Mouse (Mus musculus): Measurements from ENCODE around the gene Trpm2.

DNA sequence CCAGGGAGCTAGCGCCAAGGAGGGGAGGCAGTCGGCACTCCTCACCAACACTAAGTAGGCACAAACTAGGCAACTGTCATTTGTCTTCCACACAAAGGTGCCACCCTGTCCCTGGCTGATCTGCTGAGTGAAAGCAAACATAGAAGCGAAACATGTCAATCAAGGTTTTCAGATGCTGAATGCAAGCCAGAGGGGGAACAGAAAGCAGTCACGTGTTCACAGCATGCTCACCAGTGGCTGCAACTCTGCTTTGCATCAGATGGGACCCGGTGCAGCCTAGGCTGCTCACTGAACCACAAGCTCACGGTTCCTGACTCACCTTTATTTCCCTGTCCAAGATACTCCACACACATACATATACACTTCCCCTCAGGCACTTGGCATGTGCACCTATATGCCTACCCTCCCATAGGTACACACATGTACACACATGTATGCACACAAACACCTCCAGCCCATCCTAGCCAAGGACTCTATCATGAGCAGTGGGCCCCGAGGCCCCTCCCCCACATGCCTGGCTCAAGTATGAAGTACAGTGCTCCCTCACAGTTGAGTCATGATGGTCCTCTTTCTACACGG is 79.3 kb downstream of the Trpm2 start:
- TF ChIP-seq CTCF (IDR thresholded peaks at IDR 0.05; ENCODE audit: low read depth) (no peak), EP300 (IDR thresholded peaks at IDR 0.05; ENCODE audit: low read depth) (no peak)

All from heart, postnatal 0 days (tissue).